Mouse (Mus musculus): Measurements from ENCODE around the gene Retreg1. TPM values are rescaled to one million over a fixed set of nuclear protein-coding genes. Genes with fewer than 3 reads are reported as not detected.
"Not testable (repeated sequence)": the region's sequence is repeated elsewhere in the genome, so short reads cannot be mapped to it uniquely, and the experiment has no call there.

The Retreg1 gene
- total RNA-seq, 4 experiments from 2014 or later = 197 to 344 (median 283) TPM

DNA sequence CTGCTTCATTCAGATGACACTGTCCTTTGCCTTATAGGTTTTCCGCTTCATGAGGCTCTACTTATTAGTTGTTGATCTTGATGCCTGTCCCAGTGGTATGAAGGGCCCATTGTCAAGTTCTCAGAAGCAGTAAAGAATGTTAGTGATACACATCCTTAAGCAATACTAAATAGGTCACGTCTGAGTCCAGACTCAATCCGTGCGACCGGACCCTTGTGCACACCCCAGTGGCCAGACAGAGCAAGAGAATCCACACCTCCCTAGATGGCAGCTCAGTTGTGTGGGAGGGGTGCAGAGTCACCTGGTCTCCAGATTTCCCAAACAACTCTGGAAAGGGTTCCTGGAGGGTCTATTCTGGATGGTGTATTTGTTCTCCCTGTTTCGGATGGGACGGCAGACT lies 103.5 kb downstream of the Retreg1 start:
- no peak for DNase-seq (ENCODE audit: low spot score)

DNA sequence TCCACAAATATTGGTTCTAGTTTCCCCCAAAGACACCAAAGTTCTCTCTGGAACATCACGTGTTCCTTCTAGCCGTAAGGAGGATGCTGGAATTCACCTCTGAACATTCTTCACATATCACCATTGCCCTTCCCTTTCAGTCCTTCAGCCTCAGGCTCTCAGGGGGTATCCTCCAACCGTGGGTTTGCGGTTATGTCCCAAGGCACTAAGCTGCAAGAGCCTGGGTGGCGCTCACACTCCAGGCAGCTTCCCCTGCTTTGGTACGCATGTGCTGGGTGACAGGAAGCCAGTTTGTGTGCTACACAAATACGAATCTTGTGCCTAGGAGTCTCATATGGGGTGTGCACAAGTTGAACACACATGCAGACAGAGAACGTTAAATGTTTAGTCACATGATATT lies 104.4 kb downstream of the Retreg1 start:
- DNase-seq (ENCODE audit: low spot score) = no peak

DNA sequence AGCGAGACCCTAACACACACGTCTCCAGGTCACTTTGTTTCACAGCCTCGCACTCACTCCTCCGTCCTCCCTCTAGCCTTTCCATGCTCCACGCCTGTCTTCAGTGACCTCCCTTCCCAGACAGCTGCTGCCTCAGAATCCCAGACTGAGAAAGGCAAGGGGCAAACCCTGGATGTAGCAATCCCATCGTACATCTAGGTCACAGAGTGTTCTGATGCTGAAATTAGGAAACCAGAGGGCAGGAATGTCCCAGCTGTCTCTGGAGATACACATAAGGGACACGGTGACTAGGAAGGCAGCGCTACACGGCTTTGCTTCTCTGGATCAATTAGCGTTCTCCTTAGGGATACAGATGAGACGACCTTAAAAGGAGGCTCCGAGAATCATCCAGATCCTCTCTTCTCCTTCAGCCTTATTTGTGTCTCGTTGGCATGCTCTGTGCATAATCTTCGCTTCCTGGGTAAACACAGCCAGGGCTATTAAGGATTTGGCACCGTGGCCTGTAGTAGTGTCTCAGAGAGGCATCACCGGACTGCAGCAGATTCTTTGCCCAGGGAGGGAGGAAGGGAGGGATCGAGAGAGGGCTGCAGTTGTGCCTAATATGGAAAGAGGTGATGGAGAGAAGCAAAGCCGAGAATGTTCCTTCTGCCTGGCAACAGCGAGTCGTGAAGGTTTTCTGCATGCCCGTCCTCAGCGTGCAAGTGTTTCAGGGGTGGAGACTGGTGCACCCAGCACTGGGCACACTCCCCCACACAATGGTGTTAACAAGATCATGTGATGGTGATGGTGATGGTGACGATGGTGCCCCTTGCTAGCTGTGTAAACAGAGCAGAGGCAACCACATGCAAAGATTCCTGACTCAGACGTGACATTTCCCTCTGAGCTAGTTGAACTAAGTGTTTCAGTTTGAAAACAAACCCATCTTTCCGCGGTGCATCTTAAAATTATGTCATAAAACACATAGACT lies 105.6 kb downstream of the Retreg1 start:
- no peak for DNase-seq (ENCODE audit: low spot score)

DNA sequence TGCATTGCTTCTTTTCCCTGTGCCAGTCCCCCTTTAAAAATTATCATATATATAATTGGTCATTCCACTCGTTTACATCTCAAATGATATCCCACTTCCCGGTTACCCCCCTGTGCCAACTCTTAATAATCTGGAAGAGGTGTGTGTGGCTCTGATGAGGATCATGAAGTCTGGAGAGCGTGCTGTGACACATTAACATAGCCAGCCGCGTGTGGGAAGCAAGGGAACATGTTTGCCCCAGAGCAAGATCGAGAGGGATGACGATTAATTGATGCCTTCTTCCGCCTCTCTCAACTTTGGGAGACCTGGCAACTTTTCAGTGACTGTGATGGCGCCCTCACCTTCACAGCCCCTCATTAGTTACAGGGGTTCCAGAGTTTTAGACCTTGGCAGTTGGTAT lies 106.7 kb downstream of the Retreg1 start:
- no peak for DNase-seq (ENCODE audit: low spot score)

DNA sequence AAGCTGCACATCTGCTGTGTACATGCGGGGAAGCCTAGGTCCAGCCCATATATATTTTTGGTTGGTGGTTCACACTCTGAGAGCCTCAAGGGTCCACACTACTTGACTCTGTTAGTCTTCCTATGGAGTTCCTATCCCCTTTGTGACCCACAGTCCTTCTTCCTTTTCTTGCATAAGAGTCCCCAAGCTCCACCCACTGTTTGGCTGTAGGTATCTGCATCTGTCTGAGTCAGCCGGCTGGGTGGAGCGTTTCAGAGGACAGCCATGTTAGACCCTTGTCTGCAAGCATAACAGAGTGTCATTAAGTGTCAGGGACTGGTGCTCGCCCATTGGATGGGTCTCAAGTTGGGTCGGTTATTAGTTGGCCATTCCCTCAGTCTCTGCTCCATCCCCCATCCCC lies 107.6 kb downstream of the Retreg1 start:
- DNase-seq (ENCODE audit: low spot score) = no peak

DNA sequence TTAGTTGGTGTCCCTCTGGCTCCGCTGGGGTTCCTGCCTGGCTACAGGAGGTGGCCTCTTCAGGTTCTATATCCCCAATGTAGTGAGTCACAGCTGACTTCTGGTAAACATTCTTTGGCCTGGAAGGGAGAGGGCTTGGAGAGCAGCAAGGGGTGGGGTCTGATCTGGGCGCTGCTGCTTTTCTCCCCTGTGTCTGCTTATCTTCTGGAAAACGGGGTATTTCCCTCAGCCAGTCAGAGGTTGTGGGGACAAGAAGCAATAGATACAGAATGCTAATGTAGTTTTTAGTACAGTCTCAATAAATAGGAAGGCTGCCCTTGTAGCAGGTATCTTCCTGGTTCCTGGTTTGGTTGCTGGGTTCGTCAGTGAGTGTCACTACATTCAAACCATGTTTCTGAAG lies 108.1 kb downstream of the Retreg1 start:
- DNase-seq (ENCODE audit: low spot score) = no peak

DNA sequence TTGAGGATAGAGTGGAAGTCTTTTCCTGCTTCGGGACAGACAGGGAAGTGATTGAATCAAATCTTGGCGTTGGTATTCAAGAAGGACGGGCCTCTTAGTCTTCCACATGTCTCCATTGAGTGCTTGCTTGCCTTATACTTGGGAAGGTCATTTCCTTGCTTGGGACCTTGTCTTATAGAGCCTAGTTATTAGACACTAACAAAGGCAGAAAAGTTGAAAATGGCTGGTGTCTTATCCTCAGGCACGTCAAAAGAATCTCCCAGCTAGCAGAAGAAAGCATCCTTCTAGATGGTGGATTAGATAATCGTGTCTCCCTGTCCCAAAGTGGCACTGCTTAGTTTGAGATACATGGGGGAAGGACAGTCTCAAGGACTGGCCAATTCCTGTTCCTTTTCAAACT lies 113.0 kb downstream of the Retreg1 start:
- DNase-seq (ENCODE audit: low spot score) = no peak

DNA sequence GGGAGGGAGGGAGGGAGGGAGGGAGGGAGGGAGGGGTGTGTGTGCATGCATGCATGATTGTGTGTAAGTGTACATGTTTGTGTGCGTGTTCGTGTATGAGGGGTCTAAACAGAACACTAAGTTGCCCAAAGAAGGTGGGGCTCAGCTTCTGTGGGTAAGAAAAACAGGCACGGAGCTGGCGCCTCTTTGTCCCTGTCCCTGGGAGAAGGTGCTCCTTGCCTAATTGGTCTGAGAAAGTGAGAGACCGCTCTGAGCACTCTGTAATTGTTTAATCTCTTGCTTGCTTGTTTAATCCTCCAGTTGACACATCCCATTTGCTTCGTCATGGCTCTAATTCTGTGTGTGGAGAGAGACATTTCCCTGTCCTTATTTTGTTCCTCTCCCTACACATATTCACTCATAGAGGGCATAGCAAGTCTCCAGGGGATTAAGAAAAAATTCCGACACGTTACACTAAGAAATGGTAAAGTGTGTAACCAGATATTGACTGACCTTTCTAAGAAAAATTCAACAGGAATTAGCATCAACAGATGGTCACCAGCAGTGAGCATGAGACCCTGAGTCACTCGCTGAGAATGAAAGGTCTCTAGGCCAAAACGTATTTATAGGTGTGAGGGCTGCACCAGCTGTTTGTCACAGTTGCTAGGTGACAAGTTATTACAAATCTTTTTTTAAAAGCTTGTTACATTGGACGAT lies 113.6 kb downstream of the Retreg1 start:
- DNase-seq (ENCODE audit: low spot score) = no peak

DNA sequence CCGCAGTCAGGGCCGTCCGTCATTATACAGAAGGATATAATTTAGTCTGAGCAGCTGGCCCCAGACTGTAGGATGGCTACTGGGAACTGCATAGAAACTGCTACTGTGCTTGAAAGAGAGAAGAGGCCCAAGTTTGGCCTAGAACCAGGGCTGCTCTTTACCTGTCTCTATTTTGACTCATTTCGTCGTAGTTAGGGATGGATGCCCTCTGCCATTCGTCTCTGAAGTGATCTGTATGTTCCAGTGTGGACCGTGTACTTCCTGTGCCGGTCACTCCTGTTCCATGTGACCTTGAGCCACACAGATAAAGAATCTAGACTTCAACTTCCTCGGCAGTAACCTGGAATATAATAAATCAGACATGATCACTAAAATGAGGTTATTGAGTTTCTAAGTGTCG lies 114.7 kb downstream of the Retreg1 start:
- no peak for DNase-seq (ENCODE audit: low spot score)

DNA sequence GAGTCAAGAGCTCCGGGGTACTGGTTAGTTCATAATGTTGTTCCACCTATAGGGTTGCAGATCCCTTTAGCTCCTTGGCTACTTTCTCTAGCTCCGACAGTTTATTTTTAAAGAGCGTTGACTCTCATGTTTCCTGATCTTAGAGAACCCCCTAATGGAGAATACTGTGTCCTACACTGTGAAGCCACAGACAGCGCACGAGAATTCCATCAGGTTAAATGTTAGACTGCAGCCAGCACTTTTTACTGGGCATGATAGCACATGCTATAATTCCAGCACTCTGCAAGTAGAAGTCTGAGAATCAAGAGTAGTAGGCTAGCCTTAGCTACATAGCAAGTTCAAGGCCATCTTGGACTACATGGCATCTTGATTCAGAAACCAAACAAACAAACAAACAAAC lies 116.4 kb downstream of the Retreg1 start:
- no peak for DNase-seq (ENCODE audit: low spot score)

DNA sequence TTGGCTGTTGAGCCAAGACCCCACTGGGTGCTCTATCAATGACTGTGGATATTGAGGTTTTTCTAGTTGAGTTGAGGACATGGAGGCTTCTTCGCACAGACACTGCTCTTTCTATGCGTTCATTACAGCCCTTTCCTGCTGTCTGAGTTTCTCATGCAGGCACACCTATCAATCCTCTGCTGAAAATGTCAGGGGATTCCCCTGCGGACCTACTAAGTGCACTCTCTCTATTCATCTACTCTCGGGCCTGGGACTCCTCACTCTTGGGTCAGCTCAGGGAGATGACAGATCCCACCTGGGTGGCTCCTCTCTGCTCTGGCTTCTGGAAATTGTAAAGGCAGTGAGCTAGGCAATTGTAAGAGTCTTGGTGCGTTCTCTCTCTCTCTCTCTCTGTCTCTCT lies 117.3 kb downstream of the Retreg1 start:
- DNase-seq (ENCODE audit: low spot score) = no peak

DNA sequence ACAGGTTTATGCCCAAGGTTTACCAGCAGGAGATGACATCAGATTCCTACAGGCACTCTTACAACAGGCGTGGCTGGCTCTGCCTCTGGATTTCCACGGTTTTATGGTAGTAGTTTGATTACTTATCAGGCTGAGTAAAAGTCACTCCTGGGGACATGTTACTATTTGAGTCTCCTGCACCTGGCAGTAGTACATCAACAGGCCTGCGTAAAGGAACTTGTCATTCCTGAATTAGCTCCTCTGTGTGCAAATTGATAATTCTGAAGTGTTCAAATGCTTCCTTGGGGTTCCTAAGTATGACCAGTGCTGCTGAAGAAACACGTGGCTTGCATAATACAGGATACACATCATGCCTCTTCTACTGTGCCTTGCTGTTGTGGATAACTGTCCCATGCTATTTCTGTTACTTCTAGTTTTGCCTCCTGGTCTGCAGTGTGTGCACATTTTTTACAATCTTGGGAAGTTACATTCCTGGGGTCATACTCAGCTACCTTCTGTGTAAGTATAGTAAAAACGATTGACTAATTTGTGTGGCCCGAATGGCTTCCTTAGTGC lies 123.3 kb downstream of the Retreg1 start:
- DNase-seq (ENCODE audit: low spot score) = no peak

DNA sequence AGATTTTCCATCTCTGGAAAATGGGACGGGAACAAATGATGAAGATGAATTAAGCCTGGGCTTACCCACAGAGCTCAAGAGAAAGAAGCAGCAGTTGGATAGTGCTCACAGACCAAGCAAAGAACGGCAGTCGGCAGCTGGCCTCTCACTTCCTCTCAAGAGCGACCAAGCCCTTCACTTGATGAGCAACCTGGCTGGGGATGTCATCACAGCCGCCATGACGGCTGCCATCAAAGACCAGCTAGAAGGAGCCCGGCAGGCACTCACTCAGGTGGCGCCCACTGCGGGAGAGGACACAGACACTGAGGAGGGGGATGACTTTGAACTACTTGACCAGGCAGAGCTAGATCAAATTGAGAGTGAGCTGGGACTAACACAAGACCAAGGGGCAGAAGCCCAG lies 128.6 kb downstream of the Retreg1 start:
- DNase-seq (ENCODE audit: low spot score) = no peak

DNA sequence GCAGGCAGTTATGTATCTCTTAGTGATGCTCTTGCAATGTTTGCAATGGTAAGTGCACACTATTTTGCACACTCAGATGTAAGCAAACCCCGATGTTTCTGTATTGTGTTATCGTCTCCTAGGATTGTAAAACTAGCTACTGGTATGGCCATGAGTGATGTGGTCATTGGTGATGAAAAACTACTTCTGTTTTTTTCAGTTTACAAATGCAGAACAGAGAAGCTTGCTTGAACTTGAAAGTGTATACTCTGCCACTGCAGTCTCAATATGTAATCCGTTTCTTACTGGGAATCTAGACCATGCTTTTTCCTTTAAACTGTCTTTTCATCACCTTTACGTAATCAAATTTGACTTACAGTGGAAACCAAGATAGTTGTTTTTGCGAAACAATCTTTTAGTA lies 129.8 kb downstream of the Retreg1 start:
- no peak for DNase-seq (ENCODE audit: low spot score)

DNA sequence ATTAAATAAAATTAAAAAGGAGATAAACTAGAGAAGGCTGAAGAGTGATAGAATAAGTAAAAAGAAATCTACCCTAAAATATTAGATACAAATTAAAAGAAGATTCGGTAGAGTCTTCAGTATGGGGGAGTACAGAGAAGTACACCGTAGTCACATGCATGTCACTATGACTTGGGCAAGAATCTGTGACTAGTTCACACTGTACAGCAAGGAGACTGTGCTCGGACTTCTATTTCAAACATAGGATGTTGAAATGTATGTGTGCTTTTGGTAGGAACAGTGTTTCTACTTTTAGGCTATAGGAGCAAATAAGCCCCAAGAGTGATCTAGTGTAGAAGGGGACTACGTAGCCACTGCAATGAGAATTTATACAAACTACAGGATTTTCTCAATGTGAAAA lies 131.4 kb downstream of the Retreg1 start:
- DNase-seq (ENCODE audit: low spot score) = no peak

DNA sequence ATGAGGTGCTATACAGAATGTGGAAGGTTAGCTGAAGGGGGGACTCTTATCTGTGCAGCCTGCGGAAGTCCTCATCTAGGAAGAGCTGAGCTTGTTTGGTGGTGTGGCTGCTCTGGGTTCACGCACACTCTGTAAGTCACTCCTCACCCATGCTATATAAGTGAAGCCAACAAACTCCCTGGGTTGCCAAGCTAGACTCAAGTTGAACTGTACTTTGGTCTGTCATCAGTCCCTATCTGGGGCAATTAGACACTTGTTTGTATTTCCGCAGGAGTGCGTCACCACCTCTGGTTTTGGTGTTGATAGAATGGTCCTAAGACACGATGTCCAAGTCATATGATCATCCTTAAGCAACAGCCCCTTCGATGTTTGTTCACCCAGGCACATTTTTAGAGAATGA lies 132.8 kb downstream of the Retreg1 start:
- no peak for DNase-seq (ENCODE audit: low spot score)

DNA sequence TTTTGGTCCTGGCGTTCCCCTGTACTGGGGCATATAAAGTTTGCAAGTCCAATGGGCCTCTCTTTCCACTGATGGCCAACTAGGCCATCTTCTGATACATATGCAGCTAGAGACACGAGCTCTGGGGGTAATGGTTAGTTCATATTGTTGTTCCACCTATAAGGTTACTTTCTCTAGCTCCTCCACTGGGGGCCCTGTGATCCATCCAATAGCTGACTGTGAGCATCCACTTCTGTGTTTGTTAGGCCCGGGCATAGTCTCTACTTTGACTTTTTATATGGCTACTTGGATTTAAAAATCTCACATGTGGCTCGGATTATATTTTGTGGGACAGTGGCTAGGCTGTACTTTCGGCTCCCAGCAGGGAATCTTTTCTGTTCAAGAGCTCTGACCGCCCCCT lies 140.6 kb downstream of the Retreg1 start:
- not testable (repeated sequence) for DNase-seq (ENCODE audit: low spot score)

DNA sequence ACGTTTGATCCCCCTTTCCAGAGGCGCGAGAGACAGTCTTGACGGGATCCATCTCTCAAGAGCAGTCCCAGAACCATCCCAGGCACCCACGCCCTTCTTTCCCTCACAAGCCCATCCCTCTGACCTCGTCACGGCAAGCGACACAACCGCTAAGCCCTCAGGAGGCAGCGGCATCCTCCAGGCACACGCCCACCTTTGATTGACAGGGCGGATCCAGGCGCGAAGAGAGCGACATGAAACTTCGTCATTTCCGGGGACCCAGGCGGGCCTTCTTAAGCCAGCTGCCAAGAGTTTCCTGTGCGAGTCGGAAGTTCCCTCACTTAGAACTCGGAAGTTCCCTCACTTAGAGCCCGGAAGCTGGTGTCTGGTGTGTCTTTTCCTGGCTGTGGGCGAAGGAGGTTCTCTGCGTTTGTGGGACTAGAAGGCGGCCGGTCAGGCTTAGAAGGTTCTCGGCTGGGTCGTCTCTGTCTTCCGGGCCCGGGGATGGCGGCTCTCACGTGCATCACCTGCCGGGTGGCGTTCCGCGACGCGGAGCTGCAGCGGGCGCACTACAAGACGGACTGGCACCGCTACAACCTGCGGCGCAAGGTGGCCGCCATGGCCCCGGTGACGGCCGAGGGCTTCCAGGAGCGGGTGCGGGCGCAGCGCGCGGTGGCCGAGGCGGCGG lies 141.2 kb downstream of the Retreg1 start, which contains the start of gene Zfp622:
Zfp622 (plus strand) TSS at position 300 of the 667 bp plus-strand sequence.
- DNase-seq (ENCODE audit: low spot score) = peak; percentile 96

DNA sequence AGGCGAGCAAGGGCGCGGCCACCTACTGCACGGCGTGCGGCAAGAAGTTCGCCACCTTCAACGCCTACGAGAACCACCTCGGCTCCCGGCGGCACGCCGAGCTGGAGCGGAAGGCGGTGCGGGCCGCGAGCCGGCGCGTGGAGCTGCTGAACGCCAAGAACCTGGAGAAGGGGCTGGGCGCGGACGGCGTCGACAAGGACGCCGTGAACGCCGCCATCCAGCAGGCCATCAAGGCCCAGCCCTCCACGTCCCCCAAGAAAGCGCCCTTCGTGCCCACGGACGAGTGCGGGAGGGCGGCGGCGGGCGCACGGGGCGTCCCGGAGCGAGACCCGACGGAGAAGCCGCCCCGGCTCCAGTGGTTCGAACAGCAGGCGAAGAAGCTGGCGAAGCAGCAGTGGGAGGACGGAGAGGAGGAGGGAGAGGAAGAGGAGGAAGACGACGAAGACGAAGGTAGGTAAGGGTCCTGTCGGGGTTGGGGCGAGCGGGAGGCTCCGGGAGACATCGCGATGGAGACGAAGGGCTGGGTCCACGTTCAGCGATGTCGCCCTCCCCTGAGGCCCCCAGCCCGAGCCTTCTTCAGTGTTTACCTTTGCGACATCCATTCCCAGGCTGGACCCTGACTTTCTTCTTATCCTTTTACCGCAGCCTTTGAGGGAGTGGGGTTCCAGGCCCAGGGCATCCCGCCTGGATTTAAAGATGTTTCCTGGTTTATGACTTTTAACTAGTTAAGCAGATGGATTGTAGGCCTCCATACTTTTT lies 141.9 kb downstream of the Retreg1 start:
- DNase-seq (ENCODE audit: low spot score) = no peak

DNA sequence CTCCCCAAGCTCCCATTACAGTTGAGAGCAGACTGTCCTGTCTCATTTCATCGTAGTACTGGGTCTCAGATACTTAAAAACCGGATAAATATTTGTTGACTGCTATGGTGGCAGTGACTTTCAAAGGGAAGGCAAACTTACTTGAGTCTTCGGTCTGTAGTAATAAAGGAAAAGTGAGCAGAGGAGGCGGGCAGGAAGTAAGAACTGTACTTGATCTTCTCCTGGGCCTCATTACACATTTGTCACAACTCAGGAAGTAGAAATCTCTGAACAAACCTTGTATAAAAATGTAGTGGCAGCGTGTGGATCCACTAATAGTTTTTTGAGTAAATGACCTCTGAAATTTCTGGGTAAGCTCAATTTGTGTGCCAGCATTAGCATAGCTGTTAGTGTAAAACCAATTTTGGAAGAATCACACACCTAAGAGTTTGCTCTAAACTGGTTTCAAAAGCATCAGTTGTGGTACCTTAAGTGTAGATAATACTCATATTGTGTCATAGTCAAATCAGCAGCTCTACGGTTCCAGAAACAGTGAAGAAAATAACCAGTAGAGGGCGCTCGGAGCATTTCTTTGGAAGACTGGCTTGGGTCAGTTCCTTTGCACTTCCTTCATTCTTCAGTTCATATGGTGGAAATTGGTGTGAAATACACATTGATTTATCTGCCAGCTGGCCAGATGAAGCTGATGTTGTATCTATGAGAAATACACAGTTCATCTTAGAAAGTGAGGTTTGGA lies 150.2 kb downstream of the Retreg1 start:
- DNase-seq (ENCODE audit: low spot score) = peak; percentile 71

DNA sequence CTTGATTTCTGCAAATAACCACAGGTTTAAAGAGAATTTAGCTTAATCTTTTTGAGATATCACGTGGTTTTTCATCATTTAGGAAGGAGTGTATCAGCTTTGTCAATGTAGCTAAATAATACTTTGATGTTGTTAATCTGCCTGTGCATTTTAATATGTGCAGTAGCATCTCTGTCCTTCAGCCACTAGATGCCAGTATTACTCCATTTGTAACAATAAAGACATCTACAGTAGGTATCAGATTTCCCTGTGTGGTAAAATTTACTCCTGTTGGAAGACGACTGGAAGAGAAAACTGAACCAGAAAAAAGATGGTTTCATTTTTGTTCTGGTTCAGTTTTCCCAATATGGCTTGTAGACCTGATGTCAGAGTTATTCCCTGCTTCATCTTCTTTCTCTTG lies 152.5 kb downstream of the Retreg1 start:
- DNase-seq (ENCODE audit: low spot score) = no peak
